Mouse (Mus musculus) urinary bladder, adult 2 months (tissue): ENCODE data around the gene Arl2bp. TPM values are rescaled to one million over a fixed set of nuclear protein-coding genes. Genes with fewer than 3 reads are reported as not detected.
A peak's percentile ranks its signal among the peaks of the same experiment; 100 is the strongest.

ENCODE experiments used
- DNase-seq: peaks from one replicate; pipeline ENCODE4 v3.0.0; 2022; ENCODE audit warnings: low spot score
- polyA plus RNA-seq: library from polyadenylated mRNA; depleted of rRNA; stranded (reverse); fragments of >200 nt; gene quantifications from 2 replicates; pipeline ENCODE4 v1.2.3, GENCODE M21; 2012; rRNA removed

Gene Arl2bp
- polyA plus RNA-seq, result 113 and 116 TPM in 2 replicates

- peak; percentile 78 for DNase-seq
These were observed at the start of gene Arl2bp for GRCm38 (mm10) chr8:94666456-94667308. Arl2bp (plus strand) TSS chr8:94666600.

DNA sequence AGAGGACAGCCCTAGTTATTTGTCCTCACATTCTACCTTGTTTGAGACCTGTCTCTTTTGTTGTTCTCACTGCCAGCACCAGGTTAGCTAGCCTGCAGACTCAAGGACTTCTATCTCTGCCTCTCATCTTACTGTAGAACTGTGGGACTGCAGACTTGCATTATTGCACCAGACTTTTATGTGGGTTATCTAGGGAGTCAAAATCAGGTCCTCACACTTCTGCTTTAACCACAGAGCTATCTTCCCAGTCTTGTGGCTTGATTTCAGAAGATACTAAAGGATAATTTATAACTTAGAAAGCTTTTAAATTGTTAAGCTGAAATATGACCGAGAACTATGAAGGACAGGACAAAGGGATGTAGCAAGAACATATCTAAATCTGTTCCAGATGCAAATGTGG is 41.5 kb upstream of the Arl2bp start:
- DNase-seq, result no peak

DNA sequence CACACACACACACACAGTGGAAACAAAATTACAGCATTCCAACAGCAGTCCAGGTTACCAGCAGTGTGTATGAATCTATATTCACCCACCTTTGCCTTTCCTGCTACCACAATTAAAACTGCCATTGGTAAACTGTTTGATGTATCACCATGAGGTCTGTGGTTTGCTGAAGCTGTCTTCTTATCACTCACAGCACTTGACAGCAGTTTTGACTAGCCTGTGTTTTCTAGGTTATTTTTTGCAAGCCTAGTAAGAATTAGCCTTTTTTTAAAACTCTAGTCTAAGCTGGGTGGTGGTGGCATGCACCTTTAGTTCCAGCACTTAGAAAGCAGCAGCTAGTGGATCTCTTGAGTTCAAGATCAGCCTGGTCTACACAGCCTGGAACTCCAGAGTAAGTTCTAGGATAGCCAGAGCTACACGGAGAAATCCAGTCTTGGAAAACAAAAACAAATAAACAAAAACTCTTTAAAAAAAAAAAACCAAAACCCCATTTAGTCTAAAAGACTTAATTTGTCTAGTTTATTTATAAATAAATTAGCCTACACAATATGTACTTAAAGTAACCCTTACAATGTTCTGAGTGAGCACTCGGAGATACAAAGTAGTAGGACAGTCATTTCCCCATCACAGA is 32.7 kb upstream of the Arl2bp start:
- no peak for DNase-seq

DNA sequence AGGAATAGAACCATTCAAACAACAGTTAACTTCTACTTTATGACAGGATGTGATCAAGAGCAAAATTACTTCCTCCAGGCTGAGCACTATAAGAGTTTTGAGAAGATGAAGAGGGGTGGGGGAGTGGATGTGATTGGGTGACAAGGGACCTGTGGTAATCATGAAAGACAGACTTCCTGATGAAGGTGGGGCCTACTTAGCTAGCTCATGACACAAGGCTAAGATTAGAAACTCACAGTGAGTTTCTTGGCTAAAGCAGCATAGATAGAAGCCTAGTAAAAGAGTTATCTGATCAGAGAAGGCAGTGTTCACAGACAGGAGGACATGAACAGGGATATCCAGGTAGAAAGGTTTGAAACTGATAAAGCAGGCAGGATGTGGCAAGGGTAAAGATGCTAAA is 32.2 kb upstream of the Arl2bp start:
- DNase-seq, result no peak

- no peak for DNase-seq
These were observed 25.2 kb upstream of the Arl2bp start for GRCm38 (mm10) chr8:94641183-94641582.

DNA sequence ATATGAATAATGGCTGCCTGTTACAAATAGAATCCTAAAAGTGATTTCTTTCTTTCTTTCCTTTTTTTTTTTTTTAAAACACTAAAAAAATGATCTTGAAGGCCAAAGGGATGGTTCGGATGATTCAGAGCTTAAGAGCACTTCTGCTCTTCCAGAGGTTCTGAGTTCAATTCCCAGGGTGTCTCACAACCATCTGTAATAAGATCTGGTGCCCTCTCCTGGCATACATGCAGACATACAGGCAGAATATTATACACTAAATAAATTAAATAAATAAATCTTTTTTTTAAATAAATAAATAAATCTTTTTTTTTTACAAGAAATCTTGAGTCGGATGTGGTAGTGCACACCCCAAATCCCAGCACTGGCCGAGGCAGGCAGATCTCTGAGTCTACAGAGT is 24.5 kb upstream of the Arl2bp start:
- DNase-seq, result no peak

DNA sequence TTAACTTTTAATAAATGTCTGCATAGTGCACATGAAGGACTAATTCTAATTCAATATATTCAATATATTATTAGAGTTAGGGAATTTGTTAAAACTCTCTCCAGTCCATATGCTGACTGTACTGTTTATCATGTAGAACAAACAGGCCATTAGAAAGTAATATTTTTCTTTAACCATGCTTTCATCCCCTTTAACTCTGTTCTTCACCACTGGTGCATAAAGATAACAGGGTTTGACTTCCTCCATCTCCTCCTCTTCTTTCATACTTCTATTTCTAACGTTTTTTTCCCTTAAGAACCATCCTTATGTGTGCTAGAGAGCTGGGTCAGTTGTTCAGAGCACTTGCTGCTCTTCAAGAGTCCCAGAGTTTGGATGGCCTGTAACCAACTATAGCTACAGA is 21.2 kb upstream of the Arl2bp start:
- DNase-seq, result no peak

- DNase-seq, result no peak
These were observed 20.2 kb upstream of the Arl2bp start for GRCm38 (mm10) chr8:94646165-94646564.

DNA sequence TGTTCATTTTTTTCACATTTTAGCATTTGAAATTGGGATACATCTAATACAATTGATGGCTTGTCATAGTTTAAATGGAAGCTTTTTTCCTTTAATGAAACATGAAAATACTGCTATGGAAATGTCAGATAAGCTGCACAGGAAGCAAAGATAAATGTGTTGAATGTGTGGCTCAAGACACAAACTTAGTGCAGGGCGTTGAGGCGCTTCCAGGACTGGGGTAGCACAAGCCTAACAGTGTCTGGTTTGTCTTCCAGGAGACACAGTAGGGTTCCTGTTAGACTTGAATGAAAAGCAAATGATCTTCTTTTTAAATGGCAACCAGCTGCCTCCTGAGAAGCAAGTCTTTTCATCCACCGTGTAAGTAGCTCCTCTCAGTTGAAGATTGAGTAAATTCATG is 16.9 kb upstream of the Arl2bp start:
- DNase-seq, result no peak

- DNase-seq, result no peak
These were observed 13.4 kb upstream of the Arl2bp start for GRCm38 (mm10) chr8:94652951-94653350.

- no peak for DNase-seq
These were observed 11.4 kb upstream of the Arl2bp start for GRCm38 (mm10) chr8:94654994-94655393.

GRCm38 (mm10) chr8:94658031-94658430 is 8.4 kb upstream of the Arl2bp start:
- DNase-seq, result no peak

DNA sequence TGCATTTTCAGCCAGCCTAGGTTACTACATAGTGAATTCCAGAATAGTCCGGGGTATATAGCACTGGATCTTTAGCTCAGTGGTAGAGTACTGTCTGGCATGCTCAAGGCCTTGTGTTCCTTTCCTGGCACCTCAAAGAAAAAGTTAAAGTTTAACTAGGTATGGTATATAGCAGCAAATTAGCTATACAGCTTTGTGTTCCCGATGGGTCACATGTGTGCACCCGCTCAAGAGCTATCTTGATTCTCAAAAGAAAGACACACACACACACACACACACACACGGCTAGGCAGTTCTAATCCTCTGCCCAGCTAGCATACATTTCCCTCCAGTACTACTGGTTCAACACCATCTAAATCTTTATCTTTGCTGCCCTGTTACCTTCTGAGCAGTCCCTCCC is 6.0 kb upstream of the Arl2bp start:
- DNase-seq, result no peak

GRCm38 (mm10) chr8:94664722-94665121 is 1.7 kb upstream of the Arl2bp start:
- DNase-seq, result no peak

DNA sequence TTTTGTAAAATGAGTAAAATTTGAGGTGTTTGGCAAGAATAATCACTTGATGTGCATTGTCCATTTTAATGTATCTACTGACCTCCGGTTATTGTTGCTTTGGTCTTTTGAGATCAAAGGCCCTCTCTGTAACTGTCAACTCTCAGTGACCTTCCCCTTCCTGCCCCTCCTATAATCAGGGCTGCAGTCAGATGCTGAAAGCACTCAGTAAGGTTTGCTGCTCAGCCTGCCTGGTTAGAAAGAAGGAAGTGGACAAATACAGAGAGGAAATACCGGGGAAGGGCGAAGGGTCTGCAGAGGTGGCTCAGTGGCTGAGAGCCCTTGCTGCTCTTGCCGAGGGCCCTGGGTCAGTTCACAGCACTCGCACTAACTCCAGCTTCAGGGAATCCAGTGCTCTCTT is 8.0 kb downstream of the Arl2bp start:
- DNase-seq, result no peak

DNA sequence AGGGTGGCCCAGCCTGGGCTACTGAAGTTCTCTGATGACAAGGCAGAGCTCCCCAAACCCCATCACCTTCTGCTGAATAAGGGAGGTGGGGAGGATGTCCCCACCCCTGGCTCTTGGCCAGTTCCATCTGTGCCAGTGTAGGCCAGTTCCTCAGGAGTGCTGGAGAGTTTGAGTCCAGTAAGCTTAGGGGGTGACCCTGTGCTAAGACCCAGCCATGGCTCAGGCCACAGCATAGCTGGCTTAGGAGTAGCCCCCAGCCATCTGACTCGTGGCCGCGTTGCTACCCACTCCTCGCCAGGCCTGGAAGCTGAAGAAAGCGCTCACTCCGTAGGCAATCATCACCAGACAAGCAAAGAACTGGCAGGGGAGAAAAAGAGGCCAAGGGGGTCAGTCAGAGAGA is 9.5 kb downstream of the Arl2bp start:
- DNase-seq, result no peak

DNA sequence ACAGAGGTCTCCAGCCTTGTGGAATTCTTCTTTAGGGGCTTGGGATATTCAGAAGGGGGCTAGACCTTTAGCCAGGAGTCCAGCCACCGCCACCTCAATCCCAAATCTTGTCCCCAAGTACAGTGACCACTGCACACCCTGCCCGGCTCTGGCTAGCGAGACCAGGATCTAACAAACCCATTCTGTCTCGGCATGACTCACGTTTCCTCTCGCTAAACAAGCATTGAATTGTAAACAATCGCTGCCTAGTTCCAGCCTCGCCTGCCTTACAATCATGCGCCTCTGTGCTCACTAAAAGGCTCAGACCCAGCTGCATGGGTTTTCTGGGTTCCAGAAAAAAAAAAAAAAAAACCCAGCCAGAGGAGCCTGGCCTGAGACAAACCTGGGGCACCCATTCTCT is 12.2 kb downstream of the Arl2bp start:
- no peak for DNase-seq

GRCm38 (mm10) chr8:94680414-94680813 is 14.0 kb downstream of the Arl2bp start:
- DNase-seq, result no peak

GRCm38 (mm10) chr8:94682732-94683524 is 16.5 kb downstream of the Arl2bp start:
- DNase-seq, result no peak

GRCm38 (mm10) chr8:94684287-94684686 is 17.9 kb downstream of the Arl2bp start:
- DNase-seq, result no peak

DNA sequence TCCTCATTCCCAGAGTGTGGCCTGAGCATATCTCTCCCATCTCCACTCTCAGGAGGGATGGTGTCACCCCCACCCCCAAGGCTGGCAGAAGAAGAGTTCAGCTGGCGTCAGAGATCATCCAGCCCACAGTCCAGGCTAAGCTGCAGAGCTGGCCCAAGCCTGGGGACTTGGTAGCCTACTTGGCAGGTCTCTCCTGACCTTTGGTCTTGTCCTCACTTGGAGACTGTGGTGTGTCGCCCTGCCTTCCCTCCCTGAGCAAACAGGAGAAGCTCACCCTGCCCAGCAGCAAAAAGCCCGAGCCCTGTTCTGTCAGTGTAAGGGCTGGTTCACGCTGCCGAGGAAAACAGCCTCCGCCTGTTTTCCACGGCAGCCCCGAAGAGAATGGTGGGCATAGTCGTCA is 19.6 kb downstream of the Arl2bp start:
- DNase-seq, result no peak

GRCm38 (mm10) chr8:94694701-94695100 is 28.3 kb downstream of the Arl2bp start:
- DNase-seq, result no peak
